Mouse (Mus musculus) CH12.LX (cell line): ENCODE data around the gene Fbll1.

Experiments
- CTCF ChIP-seq, 2 experiments: IDR thresholded peaks in 1 of 2; conservative IDR thresholded peaks in 1 of 2; 2 replicates each; pipeline ENCODE4 v1.5.1; 2011 to 2012; ENCODE audit warnings: low read depth in 2 of 2, low read length in 2 of 2, improper control_type of control experiment in 1 of 2, inconsistent platforms in 1 of 2, mild to moderate bottlenecking in 1 of 2, moderate library complexity in 1 of 2
- E2F4 ChIP-seq: IDR thresholded peaks from 2 replicates; pipeline ENCODE4 v1.6.1; 2011; ENCODE audit warnings: low read depth, low read length, improper control_type of control experiment; ENCODE audit not compliant: insufficient replicate concordance
- EP300 ChIP-seq: IDR thresholded peaks from 2 replicates; pipeline ENCODE4 v1.6.1; 2011; ENCODE audit warnings: low read length, improper control_type of control experiment
- MEF2A ChIP-seq: IDR thresholded peaks from 2 replicates; pipeline ENCODE4 v1.6.1; 2014; ENCODE audit warnings: low read depth, mild to moderate bottlenecking, inconsistent platforms, low read length, improper control_type of control experiment, borderline replicate concordance
- MXI1 ChIP-seq: IDR thresholded peaks from 2 replicates; pipeline ENCODE4 v1.6.1; 2011; ENCODE audit warnings: mild to moderate bottlenecking, low read depth, low read length, improper control_type of control experiment
- POLR2A ChIP-seq: IDR thresholded peaks from 2 replicates; pipeline ENCODE4 v1.6.1; 2011; ENCODE audit warnings: low read depth, mild to moderate bottlenecking, improper control_type of control experiment, low read length
- RCOR1 ChIP-seq: conservative IDR thresholded peaks from 2 replicates; pipeline ENCODE4 v1.6.1; 2012; ENCODE audit warnings: low read depth, mild to moderate bottlenecking, inconsistent platforms, low read length, improper control_type of control experiment
- SIN3A ChIP-seq: IDR thresholded peaks from 2 replicates; pipeline ENCODE4 v1.6.1; 2012; ENCODE audit warnings: low read length, improper control_type of control experiment, inconsistent platforms
- SMC3 ChIP-seq: IDR thresholded peaks from 2 replicates; pipeline ENCODE4 v1.6.1; 2011; ENCODE audit warnings: low read depth, low read length, improper control_type of control experiment
- TCF12 ChIP-seq: IDR thresholded peaks from 2 replicates; pipeline ENCODE4 v1.6.1; 2014; ENCODE audit warnings: low read depth, mild to moderate bottlenecking, inconsistent platforms, low read length, improper control_type of control experiment
- UBTF ChIP-seq: IDR thresholded peaks from 2 replicates; pipeline ENCODE4 v1.6.1; 2012; ENCODE audit warnings: low read depth, mild to moderate bottlenecking, inconsistent platforms, low read length, improper control_type of control experiment, moderate library complexity
- USF1 ChIP-seq: IDR thresholded peaks from 2 replicates; pipeline ENCODE4 v1.6.1; 2014; ENCODE audit warnings: low read depth, mild to moderate bottlenecking, inconsistent platforms, low read length, improper control_type of control experiment
- USF2 ChIP-seq: conservative IDR thresholded peaks from 2 replicates; pipeline ENCODE4 v1.6.1; 2011; ENCODE audit warnings: low read depth, low read length, improper control_type of control experiment
- ZC3H11A ChIP-seq: IDR thresholded peaks from 2 replicates; pipeline ENCODE4 v1.6.1; 2012; ENCODE audit warnings: low read depth, mild to moderate bottlenecking, inconsistent platforms, low read length, improper control_type of control experiment

DNA sequence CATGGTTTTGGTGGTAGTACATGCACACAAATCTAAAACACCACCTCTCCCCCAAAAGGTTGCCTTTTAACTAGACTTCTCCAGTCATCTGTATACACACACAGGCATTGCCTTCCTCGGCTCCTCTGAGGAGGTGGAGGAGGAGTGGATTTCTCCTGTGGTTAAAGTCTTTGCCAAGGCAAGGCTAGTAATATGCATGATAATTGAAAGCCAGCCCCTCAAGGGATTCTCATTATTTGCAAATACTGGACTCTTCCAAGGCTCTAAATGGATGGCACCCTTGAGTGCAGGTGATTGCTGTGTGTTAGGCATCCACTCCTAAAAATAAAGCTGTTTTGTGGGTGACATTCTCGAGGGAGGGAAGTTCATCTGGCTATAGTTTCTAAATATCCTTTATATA lies 10.2 kb downstream of the Fbll1 start:
- TF ChIP-seq POLR2A (no peak), EP300 (no peak), CTCF (conservative IDR thresholded peaks at IDR 0.05 in 1 of 2, IDR thresholded peaks at IDR 0.05 in 1 of 2; ENCODE audit: low read depth in 2 of 2, low read length in 2 of 2) (no peak), SIN3A (no peak), MXI1 (no peak), E2F4 (no peak), USF2 (no peak), USF1 (no peak), RCOR1 (no peak), TCF12 (no peak), MEF2A (no peak), UBTF (no peak), ZC3H11A (no peak), SMC3 (no peak)
